Mouse (Mus musculus) thymus, adult 2 months (tissue): ENCODE measurements around the gene Fam213b. TPM values are rescaled to one million over a fixed set of nuclear protein-coding genes. Genes with fewer than 3 reads are reported as not detected.

Source experiments
- DNase-seq: peaks from one replicate; pipeline ENCODE4 v3.0.0; 2021
- H3K27ac ChIP-seq: fragments of 200-500 bp; 2 replicates; pipeline ENCODE4 v1.5.1; 2012; ENCODE audit warnings: low read length, control low read depth; ENCODE audit not compliant: control insufficient read depth, insufficient read depth
- H3K27me3 ChIP-seq: fragments of 200-500 bp; 2 replicates; pipeline ENCODE4 v1.6.1; 2012; ENCODE audit warnings: mild to moderate bottlenecking, low read length, moderate library complexity, mixed read lengths; ENCODE audit not compliant: control insufficient read depth, insufficient read depth
- H3K36me3 ChIP-seq: fragments of 200-500 bp; 2 replicates; pipeline ENCODE4 v1.6.1; 2012; ENCODE audit warnings: mild to moderate bottlenecking, low read length, moderate library complexity; ENCODE audit not compliant: control insufficient read depth, insufficient read depth
- H3K4me1 ChIP-seq: fragments of 200-500 bp; replicated peaks from 2 replicates; pipeline ENCODE4 v1.6.1; 2012; ENCODE audit warnings: low read length; ENCODE audit not compliant: control insufficient read depth, insufficient read depth
- H3K4me3 ChIP-seq: fragments of 200-500 bp; 2 replicates; pipeline ENCODE4 v1.5.1; 2012; ENCODE audit warnings: mild to moderate bottlenecking, low read length, control low read depth, moderate library complexity; ENCODE audit not compliant: control insufficient read depth, insufficient read depth
- CTCF ChIP-seq: fragments of 200-500 bp; IDR thresholded peaks from 2 replicates; pipeline ENCODE4 v1.5.1; 2012; ENCODE audit warnings: mild to moderate bottlenecking, control low read depth, low read length, moderate library complexity, borderline replicate concordance; ENCODE audit not compliant: control insufficient read depth, poor library complexity, insufficient read depth; ENCODE audit errors: extremely low read depth
- POLR2A ChIP-seq: fragments of 200-500 bp; IDR thresholded peaks from 2 replicates; pipeline ENCODE4 v1.6.1; 2012; ENCODE audit warnings: mild to moderate bottlenecking, low read length, control low read depth, moderate library complexity; ENCODE audit not compliant: control insufficient read depth, poor library complexity, insufficient read depth; ENCODE audit errors: extremely low read depth
- WGBS: fragments of 180-500 bp; shearing (Covaris S2); methylation state at CpG from one replicate; pipeline ENCODE4 v1.1.7; 2018; 5-methylcytosine and 5-hydroxymethylcytosine counted together
- polyA plus RNA-seq: library from polyadenylated mRNA; depleted of rRNA; stranded (reverse); fragments of >200 nt; gene quantifications from 2 replicates; pipeline ENCODE4 v1.2.3, GENCODE M21; 2012

Fam213b gene
- polyA plus RNA-seq, 1 experiment, result 105 TPM

DNA sequence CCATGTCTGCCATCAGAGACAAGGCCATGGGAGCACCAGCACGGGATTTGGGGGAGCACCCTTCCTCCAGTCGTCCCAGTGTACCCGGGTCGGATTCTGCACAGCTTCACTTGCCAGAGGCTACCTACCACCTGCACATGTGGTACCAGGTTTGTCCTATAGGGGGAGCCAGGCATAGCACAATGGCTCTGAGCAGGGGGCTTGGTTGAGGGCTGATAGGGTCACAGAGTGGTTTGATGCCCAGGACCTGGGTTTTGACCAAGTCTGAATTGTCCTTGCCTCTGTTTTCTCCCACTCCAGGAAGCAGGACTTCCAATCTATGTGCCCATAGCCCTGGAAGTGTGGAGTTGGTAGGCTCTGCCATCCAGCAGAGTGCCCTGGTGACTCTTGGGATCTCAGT, 26.5 kb upstream of the Fam213b start:
- 81% methylated on average over 4 of the region's 4 CpGs for WGBS
- Histone ChIP-seq H3K4me3 (no peak overlapping the region), H3K36me3 (peaks cover 19% of the 10 kb centered on the region; the same call in 1 of the 2 replicates), H3K27ac (no peak overlapping the region), H3K27me3 (no peaks in the 10 kb centered on the region), H3K4me1 (peaks cover 31% of the 10 kb centered on the region)
- DNase-seq, result peak; percentile 75
- TF ChIP-seq POLR2A (no peak), CTCF (peak; percentile 88; the same call in 1 of the 2 replicates)

DNA sequence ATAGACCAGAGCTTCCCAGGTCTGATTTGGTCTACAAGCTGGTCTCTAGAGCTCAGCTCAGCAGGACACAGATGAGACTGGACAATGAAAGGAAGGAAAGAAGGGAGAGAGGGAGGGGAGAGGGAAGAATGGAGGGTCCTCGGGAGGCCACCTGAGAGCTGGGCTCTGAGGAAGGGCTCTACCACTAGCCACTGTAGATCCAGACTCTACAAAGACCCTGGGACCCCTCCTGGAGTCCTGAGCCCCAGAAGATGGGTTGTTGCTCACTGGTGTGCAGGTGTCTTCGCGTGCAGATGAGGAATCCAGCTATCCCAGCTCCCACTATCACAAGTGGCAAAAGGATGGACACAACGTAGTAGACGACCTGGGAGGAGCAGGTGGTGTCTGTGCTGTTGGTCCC, 24.0 kb upstream of the Fam213b start:
- Histone ChIP-seq H3K27me3 (no peaks in the 10 kb centered on the region), H3K27ac (no peak overlapping the region), H3K4me1 (peaks cover 17% of the 10 kb centered on the region), H3K36me3 (peaks cover 25% of the 10 kb centered on the region), H3K4me3 (no peak overlapping the region)
- WGBS, result 91% methylated on average over 5 of the region's 5 CpGs
- no peak for DNase-seq
- TF ChIP-seq POLR2A (no peak), CTCF (no peak)

DNA sequence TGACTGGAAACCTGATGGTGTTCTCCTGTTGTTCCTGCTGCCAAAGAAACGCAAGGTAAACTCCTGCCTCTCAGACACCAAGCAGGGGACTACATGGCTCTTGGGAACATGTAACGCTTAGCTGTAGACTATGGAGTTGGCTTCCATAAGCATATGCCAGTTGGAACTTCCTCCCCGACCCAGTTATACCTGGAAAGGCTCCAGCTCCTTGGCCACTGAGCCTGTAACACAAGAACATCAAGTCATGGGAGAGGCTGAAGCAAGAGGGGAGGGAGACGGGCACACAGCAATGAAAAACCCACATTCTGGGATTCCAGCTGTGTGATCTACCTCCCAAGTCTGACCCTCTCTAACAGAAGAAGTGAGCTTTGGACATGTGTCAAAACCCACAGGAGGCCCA, 23.4 kb upstream of the Fam213b start:
- WGBS, result 94% methylated on average over 4 of the region's 4 CpGs
- Histone ChIP-seq H3K27me3 (no peaks in the 10 kb centered on the region), H3K4me3 (no peak overlapping the region), H3K4me1 (peaks cover 10% of the 10 kb centered on the region), H3K36me3 (peaks cover 31% of the 10 kb centered on the region), H3K27ac (no peak overlapping the region)
- DNase-seq, result no peak
- TF ChIP-seq CTCF (no peak), POLR2A (no peak)

DNA sequence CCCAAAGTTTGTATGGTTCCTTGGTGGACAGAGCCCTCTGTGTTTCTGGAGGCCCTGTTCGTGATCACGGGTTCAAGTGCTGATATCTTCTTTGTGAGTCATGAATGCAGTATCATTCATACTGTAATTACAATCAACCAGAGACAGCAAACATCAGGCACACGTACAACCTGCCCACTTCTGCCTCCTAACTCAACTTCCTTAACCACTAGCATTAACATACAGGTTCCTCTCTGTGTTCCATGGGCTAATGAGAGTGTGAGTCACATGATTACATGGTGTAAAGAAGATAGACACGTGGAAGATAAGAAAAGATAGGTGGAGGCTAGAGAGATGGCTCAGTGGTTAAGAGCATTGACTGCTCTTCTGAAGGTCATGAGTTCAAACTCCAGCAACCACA, 17.7 kb upstream of the Fam213b start:
- WGBS, result 81% methylated on average over 4 of the region's 4 CpGs
- DNase-seq, result no peak
- H3K27me3 ChIP-seq, result no peaks in the 10 kb centered on the region
- H3K36me3 ChIP-seq, result peaks cover 16% of the 10 kb centered on the region
- no peak for TF ChIP-seq POLR2A
- TF ChIP-seq CTCF, result no peak
- H3K4me3 ChIP-seq, result no peak overlapping the region
- H3K4me1 ChIP-seq, result peaks cover 4% of the 10 kb centered on the region; the same call in 1 of the 2 replicates
- no peak overlapping the region for H3K27ac ChIP-seq

DNA sequence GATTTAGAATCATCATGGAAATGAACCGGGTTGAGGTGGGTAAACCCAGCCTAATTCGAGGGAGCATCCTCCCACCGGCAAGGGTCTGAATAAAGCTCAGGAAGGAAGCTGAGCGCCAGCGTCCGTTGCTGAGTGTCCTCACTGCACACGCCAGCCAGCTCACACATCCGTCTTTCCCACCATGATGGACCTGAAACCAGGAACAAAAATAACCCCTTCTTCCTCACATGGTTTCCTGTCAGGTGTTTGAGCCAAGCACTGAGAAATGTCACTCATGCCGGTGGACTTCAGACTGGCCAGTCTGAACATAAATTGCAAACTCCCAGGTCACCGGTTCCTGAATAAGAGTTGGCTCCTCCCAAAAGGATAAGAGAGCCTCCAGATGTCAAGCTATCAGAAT, 16.4 kb upstream of the Fam213b start:
- WGBS, result 29% methylated on average over 10 of the region's 10 CpGs
- H3K4me3 ChIP-seq, result no peak overlapping the region
- no peak for DNase-seq
- no peaks in the 10 kb centered on the region for H3K27me3 ChIP-seq
- peaks cover 4% of the 10 kb centered on the region; the same call in 1 of the 2 replicates for H3K4me1 ChIP-seq
- H3K27ac ChIP-seq, result no peak overlapping the region
- H3K36me3 ChIP-seq, result peaks cover 13% of the 10 kb centered on the region
- no peak for TF ChIP-seq CTCF
- no peak for TF ChIP-seq POLR2A

DNA sequence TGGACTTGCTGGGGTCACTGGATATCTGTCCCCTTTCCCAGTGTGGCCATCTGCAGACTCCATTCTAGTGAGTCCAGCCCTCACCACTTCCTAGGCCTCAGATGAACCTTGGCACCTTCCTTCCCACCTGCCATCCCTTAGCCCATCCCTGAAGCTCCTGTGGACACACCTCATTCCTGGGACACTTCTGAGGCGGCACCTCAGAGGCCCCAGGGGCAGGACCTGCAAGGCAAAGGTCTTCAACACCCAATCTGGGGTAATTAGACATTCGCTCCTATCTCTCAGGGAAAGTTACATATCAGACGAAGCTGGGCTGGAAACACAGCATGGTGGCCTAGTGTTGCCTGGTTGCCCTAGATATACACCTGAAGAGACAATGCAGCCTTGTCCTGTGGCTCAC, 15.8 kb upstream of the Fam213b start:
- no peak overlapping the region for H3K27ac ChIP-seq
- no peak overlapping the region for H3K4me3 ChIP-seq
- peaks cover 13% of the 10 kb centered on the region for H3K36me3 ChIP-seq
- H3K4me1 ChIP-seq, result peaks cover 4% of the 10 kb centered on the region; the same call in 1 of the 2 replicates
- DNase-seq, result no peak
- no peaks in the 10 kb centered on the region for H3K27me3 ChIP-seq
- WGBS, result 94% methylated on average over 3 of the region's 3 CpGs
- TF ChIP-seq POLR2A, result no peak
- TF ChIP-seq CTCF, result no peak

DNA sequence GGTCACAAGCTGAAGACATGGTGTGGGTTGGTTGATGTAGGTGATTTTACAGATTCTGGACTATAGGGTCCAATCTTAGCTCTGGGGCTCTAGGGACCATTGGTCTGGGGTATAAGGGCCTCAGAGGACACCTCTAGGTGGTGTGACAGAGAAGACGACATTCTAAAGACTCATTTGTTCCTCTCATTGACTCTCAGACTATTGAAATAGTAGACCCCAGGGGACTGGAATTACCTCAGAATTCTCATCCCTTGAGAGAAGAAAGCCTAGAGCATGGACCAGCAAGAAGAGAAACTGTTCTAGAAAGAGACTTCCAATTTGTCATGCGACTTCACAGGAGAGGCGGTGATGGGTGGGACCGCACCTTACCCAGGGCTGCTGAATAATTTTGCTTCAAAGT, 15.3 kb upstream of the Fam213b start:
- Histone ChIP-seq H3K27me3 (no peaks in the 10 kb centered on the region), H3K36me3 (peaks cover 13% of the 10 kb centered on the region), H3K4me3 (no peak overlapping the region), H3K4me1 (peaks cover 4% of the 10 kb centered on the region; the same call in 1 of the 2 replicates), H3K27ac (no peak overlapping the region)
- DNase-seq, result no peak
- TF ChIP-seq POLR2A (no peak), CTCF (no peak)
- over 99% methylated on average over 4 of the region's 4 CpGs for WGBS
